Mouse (Mus musculus) embryo, embryonic 11.5 days (tissue): ENCODE measurements around the gene Ptpro.

Experiments used
- DNase-seq: peaks from one replicate; pipeline ENCODE4 v3.0.0-alpha.2; 2012; ENCODE audit warnings: low read depth, low spot score

The Ptpro gene

GRCm38 (mm10) chr6:137496562-137496961 is 244.4 kb downstream of the Ptpro start:
- DNase-seq, result no peak

- DNase-seq, result no peak
Observed at GRCm38 (mm10) chr6:137497208-137497835, 245.2 kb downstream of the Ptpro start.

GRCm38 (mm10) chr6:137498781-137499180 is 246.7 kb downstream of the Ptpro start:
- no peak for DNase-seq

DNA sequence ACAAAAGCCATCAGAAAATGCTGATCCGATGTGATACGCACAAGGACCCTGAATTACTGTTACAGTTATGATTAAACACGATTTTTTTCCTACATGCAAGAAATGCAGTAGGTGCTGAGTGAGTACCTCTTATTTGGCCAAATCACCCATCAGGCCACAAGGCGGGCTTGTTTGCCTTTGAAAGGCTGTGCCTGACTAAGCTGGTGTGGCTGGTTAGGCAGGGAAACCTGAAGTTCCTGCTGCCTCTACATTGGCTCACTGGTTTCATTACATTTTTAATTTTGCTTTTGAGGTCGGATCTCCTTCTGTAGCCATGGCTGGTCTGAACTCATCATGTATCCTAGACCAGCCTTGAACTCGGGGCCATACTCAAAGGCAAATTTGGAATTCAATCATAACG is 250.9 kb downstream of the Ptpro start:
- DNase-seq, result no peak

GRCm38 (mm10) chr6:137503462-137503861 is 251.3 kb downstream of the Ptpro start:
- no peak for DNase-seq

GRCm38 (mm10) chr6:137504052-137504451 is 251.9 kb downstream of the Ptpro start:
- no peak for DNase-seq

GRCm38 (mm10) chr6:137505555-137506227 is 253.6 kb downstream of the Ptpro start:
- DNase-seq, result no peak

GRCm38 (mm10) chr6:137506563-137506962 is 254.4 kb downstream of the Ptpro start:
- DNase-seq, result no peak

- DNase-seq, result no peak
Observed at GRCm38 (mm10) chr6:137508936-137509335, 256.8 kb downstream of the Ptpro start.

GRCm38 (mm10) chr6:137509341-137510045 is 257.4 kb downstream of the Ptpro start:
- DNase-seq, result no peak

GRCm38 (mm10) chr6:137512753-137513152 is 260.6 kb downstream of the Ptpro start:
- no peak for DNase-seq
